Mouse (Mus musculus) limb, embryonic 11.5 days (tissue): ENCODE measurements around the gene Ip6k3. TPM values are rescaled to one million over a fixed set of nuclear protein-coding genes. Genes with fewer than 3 reads are reported as not detected.

Experiments
- ATAC-seq: fragments of 200-750 bp; cut with Nextera tagmentation; 2 replicates; pipeline ENCODE4 v1.8.0; 2017; ENCODE audit warnings: low read depth; ENCODE audit not compliant: insufficient number of reproducible peaks, low FRiP score, low TSS enrichment
- DNase-seq: peaks from one replicate; pipeline ENCODE4 v3.0.0-alpha.2; 2015; ENCODE audit warnings: low spot score
- H3K27ac ChIP-seq: fragments of 300-500 bp; sonication (generic); replicated peaks from 2 replicates; pipeline ENCODE4 v1.5.1; 2014; ENCODE audit warnings: low read depth, mild to moderate bottlenecking, low read length
- H3K27me3 ChIP-seq: fragments of 300-500 bp; sonication (generic); 2 replicates; pipeline ENCODE4 v1.6.1; 2014; ENCODE audit warnings: mild to moderate bottlenecking, low read length, mixed read lengths; ENCODE audit not compliant: control insufficient read depth, insufficient read depth
- H3K36me3 ChIP-seq: fragments of 300-500 bp; sonication (generic); 2 replicates; pipeline ENCODE4 v1.6.1; 2014; ENCODE audit warnings: mild to moderate bottlenecking, low read length, moderate library complexity, mixed read lengths; ENCODE audit not compliant: control insufficient read depth, insufficient read depth
- H3K4me1 ChIP-seq: fragments of 300-500 bp; sonication (generic); 2 replicates; pipeline ENCODE4 v1.6.1; 2014; ENCODE audit warnings: low read length, mixed read lengths; ENCODE audit not compliant: control insufficient read depth, insufficient read depth
- H3K4me2 ChIP-seq: fragments of 300-500 bp; sonication (generic); 2 replicates; pipeline ENCODE4 v1.6.1; 2014; ENCODE audit warnings: low read depth, mild to moderate bottlenecking, moderate library complexity; ENCODE audit not compliant: severe bottlenecking
- H3K4me3 ChIP-seq: fragments of 300-500 bp; sonication (generic); 2 replicates; pipeline ENCODE4 v1.5.1; 2014; ENCODE audit warnings: low read depth, low read length
- H3K9ac ChIP-seq: fragments of 300-500 bp; sonication (generic); 2 replicates; pipeline ENCODE4 v1.6.1; 2014; ENCODE audit warnings: mild to moderate bottlenecking, low read length
- H3K9me3 ChIP-seq: fragments of 300-500 bp; sonication (generic); 2 replicates; pipeline ENCODE4 v1.6.1; 2016; ENCODE audit warnings: low read length; ENCODE audit not compliant: control insufficient read depth
- WGBS: fragments of 180-500 bp; shearing (Covaris S2); extraction: QIAGEN DNeasy Blood & Tissue Kit; methylation state at CpG from one replicate; pipeline ENCODE4 v1.1.7; 2014; 5-methylcytosine and 5-hydroxymethylcytosine counted together
- polyA plus RNA-seq: library from polyadenylated mRNA; unstranded; fragments of >200 nt; fragmentation: Nextera tagmentation; extraction: Ambion mirVana; gene quantifications from 2 replicates; pipeline ENCODE4 v1.2.1, GENCODE M21; 2014

Gene Ip6k3
- polyA plus RNA-seq, 1 experiment from 2014 or later = 0.13 TPM

DNA sequence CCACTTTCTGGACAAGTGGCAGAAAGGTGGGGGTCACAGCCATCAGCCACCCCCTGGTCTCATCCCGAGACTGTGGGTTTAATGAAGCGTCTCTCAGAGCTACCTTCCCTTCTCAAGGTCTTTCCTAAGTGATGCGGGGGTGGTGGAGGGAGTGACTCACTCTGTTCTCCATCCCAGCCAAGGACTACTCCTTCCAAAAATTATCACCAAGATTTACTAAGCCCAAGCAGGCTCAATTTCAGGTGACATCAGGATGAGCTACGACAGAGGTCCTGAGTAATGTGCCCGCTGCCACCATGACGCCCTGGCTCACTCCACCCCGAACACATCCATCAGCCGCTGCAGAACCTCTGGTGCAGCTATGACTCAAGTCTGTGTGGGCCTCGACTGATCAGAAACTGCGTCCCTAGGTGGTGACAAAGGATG, 36.3 kb downstream of the Ip6k3 start:
- H3K27ac ChIP-seq = no peak overlapping the region
- H3K4me1 ChIP-seq = peaks cover 33% of the 10 kb centered on the region
- DNase-seq (no peak), ATAC-seq (no peak)
- no peak overlapping the region for H3K9ac ChIP-seq
- H3K9me3 ChIP-seq = no peaks in the 10 kb centered on the region
- no peak overlapping the region for H3K4me2 ChIP-seq
- WGBS = 83% methylated on average over 10 of the region's 10 CpGs
- H3K27me3 ChIP-seq = no peaks in the 10 kb centered on the region
- H3K36me3 ChIP-seq = no peaks in the 10 kb centered on the region; the same call in 1 of the 2 replicates
- no peak overlapping the region for H3K4me3 ChIP-seq

DNA sequence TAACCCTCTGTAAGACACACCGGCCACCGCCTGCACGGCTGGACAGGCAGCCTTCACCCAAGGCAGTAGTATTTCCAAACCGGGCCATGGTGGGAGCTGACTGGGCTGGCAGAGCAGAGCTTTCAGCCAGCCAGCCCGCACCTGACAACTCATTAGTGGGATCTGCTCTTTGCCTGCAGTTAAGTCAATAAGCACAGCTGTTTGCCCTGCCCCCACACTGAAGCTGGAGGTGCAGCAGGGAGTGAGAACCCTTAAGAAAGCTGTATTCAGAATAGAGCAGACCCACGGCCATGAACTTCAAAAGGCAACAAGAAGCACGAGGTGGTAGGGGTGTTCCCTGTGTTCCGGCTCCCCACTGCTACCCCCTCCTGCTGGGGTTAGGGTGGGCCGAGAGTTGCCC, 37.3 kb downstream of the Ip6k3 start:
- Histone ChIP-seq H3K4me3 (no peak overlapping the region), H3K27ac (peak overlapping the region; percentile 43; the same call in 1 of the 2 replicates), H3K4me2 (peak overlapping the region; percentile 15; the same call in 1 of the 2 replicates), H3K36me3 (no peaks in the 10 kb centered on the region; the same call in 1 of the 2 replicates), H3K27me3 (no peaks in the 10 kb centered on the region), H3K9me3 (no peaks in the 10 kb centered on the region), H3K4me1 (peaks cover 35% of the 10 kb centered on the region), H3K9ac (no peak overlapping the region)
- DNase-seq (peak; percentile 61), ATAC-seq (no peak)
- WGBS = 45% methylated on average over 9 of the region's 9 CpGs

- H3K36me3 ChIP-seq = no peaks in the 10 kb centered on the region; the same call in 1 of the 2 replicates
- no peak for DNase-seq
- H3K27me3 ChIP-seq = no peaks in the 10 kb centered on the region
- H3K9ac ChIP-seq = no peak overlapping the region
- no peak overlapping the region for H3K4me3 ChIP-seq
- no peak overlapping the region for H3K27ac ChIP-seq
- WGBS = 89% methylated on average over 7 of the region's 7 CpGs
- H3K4me1 ChIP-seq = peaks cover 35% of the 10 kb centered on the region
- H3K4me2 ChIP-seq = no peak overlapping the region
- no peak for ATAC-seq
- H3K9me3 ChIP-seq = no peaks in the 10 kb centered on the region
These were observed 37.8 kb downstream of the Ip6k3 start for GRCm38 (mm10) chr17:27129819-27130218.

- H3K27me3 ChIP-seq = no peaks in the 10 kb centered on the region
- ATAC-seq (no peak), DNase-seq (no peak)
- H3K9me3 ChIP-seq = no peaks in the 10 kb centered on the region
- no peak overlapping the region for H3K27ac ChIP-seq
- no peak overlapping the region for H3K9ac ChIP-seq
- H3K4me1 ChIP-seq = peaks cover 35% of the 10 kb centered on the region
- H3K4me3 ChIP-seq = no peak overlapping the region
- 82% methylated on average over 13 of the region's 13 CpGs for WGBS
- H3K36me3 ChIP-seq = no peaks in the 10 kb centered on the region; the same call in 1 of the 2 replicates
- no peak overlapping the region for H3K4me2 ChIP-seq
These were observed 38.3 kb downstream of the Ip6k3 start for GRCm38 (mm10) chr17:27129291-27129690.

DNA sequence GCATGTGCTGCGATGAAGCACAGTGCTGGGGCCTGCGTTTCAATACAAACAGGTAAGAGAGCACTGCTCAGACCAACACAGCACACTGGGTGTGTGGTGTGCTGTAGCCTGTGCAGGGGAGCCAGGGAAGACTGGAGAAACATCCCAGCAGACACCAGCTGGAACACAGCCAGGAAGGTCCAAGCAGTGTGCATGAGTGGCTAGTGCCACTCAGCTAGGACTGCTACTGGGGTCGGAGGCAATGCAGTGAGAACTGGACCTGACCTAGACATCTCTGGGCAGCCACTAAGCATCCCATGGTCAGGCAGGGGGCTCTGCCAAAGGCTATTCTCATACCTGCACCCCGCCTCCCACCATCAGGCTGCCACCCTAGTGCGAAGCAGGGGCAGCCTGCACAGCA, 39.4 kb downstream of the Ip6k3 start:
- Histone ChIP-seq H3K4me1 (peaks cover 33% of the 10 kb centered on the region), H3K36me3 (peaks cover 5% of the 10 kb centered on the region; the same call in 1 of the 2 replicates), H3K27me3 (no peaks in the 10 kb centered on the region), H3K4me2 (no peak overlapping the region), H3K9me3 (no peaks in the 10 kb centered on the region), H3K27ac (no peak overlapping the region), H3K4me3 (no peak overlapping the region), H3K9ac (no peak overlapping the region)
- ATAC-seq = no peak
- WGBS = 94% methylated on average over 5 of the region's 5 CpGs
- no peak for DNase-seq

DNA sequence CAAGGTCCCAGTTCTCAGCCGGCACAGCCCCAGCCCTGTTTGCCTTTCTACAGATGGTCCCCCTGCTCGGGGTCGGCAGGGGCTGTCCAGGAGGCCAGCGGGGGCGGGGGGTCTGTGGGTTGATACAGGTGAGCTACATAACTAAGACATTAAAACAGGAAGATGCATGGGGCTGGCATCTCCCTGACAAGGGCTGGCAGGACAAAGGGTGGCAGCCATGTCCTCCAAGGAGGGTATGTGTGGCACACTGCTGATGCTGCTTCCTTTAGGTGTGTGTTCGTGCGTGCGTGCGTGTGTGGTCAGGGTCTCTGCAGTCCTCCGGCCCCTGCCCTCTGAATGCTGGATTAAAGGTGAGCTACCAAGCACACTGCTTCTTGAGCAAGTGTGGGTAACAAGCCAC, 40.6 kb downstream of the Ip6k3 start:
- WGBS = 83% methylated on average over 10 of the region's 10 CpGs
- ATAC-seq = no peak
- no peak overlapping the region for H3K9ac ChIP-seq
- H3K4me2 ChIP-seq = no peak overlapping the region
- no peak overlapping the region for H3K27ac ChIP-seq
- H3K4me1 ChIP-seq = peaks cover 24% of the 10 kb centered on the region
- H3K9me3 ChIP-seq = no peaks in the 10 kb centered on the region
- H3K27me3 ChIP-seq = no peaks in the 10 kb centered on the region
- no peak overlapping the region for H3K4me3 ChIP-seq
- DNase-seq = no peak
- H3K36me3 ChIP-seq = peaks cover 14% of the 10 kb centered on the region

- ATAC-seq (no peak), DNase-seq (no peak)
- H3K4me2 ChIP-seq = no peak overlapping the region
- H3K9ac ChIP-seq = no peak overlapping the region
- H3K27me3 ChIP-seq = no peaks in the 10 kb centered on the region
- peaks cover 20% of the 10 kb centered on the region for H3K36me3 ChIP-seq
- no peak overlapping the region for H3K27ac ChIP-seq
- H3K4me3 ChIP-seq = no peak overlapping the region
- no peaks in the 10 kb centered on the region for H3K9me3 ChIP-seq
- 91% methylated on average over 11 of the region's 11 CpGs for WGBS
- peaks cover 19% of the 10 kb centered on the region for H3K4me1 ChIP-seq
These were observed 41.9 kb downstream of the Ip6k3 start for GRCm38 (mm10) chr17:27125669-27126202.

- Histone ChIP-seq H3K27me3 (no peaks in the 10 kb centered on the region), H3K27ac (no peak overlapping the region), H3K9me3 (no peaks in the 10 kb centered on the region), H3K4me1 (peaks cover 16% of the 10 kb centered on the region), H3K4me2 (no peak overlapping the region), H3K9ac (no peak overlapping the region), H3K36me3 (peaks cover 20% of the 10 kb centered on the region), H3K4me3 (no peak overlapping the region)
- 34% methylated on average over 12 of the region's 12 CpGs for WGBS
- DNase-seq (peak; percentile 89), ATAC-seq (no peak)
These were observed 42.4 kb downstream of the Ip6k3 start for GRCm38 (mm10) chr17:27125185-27125584.
